Mouse (Mus musculus) heart, adult 2 months (tissue): Measurements from ENCODE around the gene Cd27. TPM values are rescaled to one million over a fixed set of nuclear protein-coding genes. Genes with fewer than 3 reads are reported as not detected.

Experiments used
- DNase-seq, 2 experiments: peaks; one replicate each; pipeline ENCODE4 v3.0.0; 2021
- H3K27ac ChIP-seq: fragments of 200-600 bp; 2 replicates; pipeline ENCODE4 v1.8.1; 2022
- H3K27me3 ChIP-seq: fragments of 200-500 bp; 2 replicates; pipeline ENCODE4 v1.6.1; 2012; ENCODE audit warnings: mild to moderate bottlenecking, low read length, inconsistent platforms, mixed read lengths; ENCODE audit not compliant: control insufficient read depth, insufficient read depth
- H3K36me3 ChIP-seq: fragments of 200-500 bp; 2 replicates; pipeline ENCODE4 v1.6.1; 2012; ENCODE audit warnings: low read length, inconsistent platforms; ENCODE audit not compliant: control insufficient read depth, insufficient read depth
- H3K4me1 ChIP-seq: fragments of 200-500 bp; 2 replicates; pipeline ENCODE4 v1.6.1; 2011; ENCODE audit warnings: low read length; ENCODE audit not compliant: control insufficient read depth, insufficient read depth
- H3K4me3 ChIP-seq: fragments of 200-600 bp; 2 replicates; pipeline ENCODE4 v1.8.1; 2022
- H3K79me2 ChIP-seq: fragments of 200-500 bp; replicated peaks from 2 replicates; pipeline ENCODE4 v1.6.1; 2012; ENCODE audit warnings: mild to moderate bottlenecking, inconsistent platforms, low read length, moderate library complexity, mixed read lengths; ENCODE audit not compliant: control insufficient read depth, insufficient read depth
- H3K9ac ChIP-seq: fragments of 200-500 bp; 2 replicates; pipeline ENCODE4 v1.6.1; 2012; ENCODE audit warnings: low read depth, mild to moderate bottlenecking, control low read depth, inconsistent platforms, low read length, mixed read lengths
- CTCF ChIP-seq: fragments of 200-600 bp; IDR thresholded peaks from 2 replicates; pipeline ENCODE4 v1.8.1; 2022; ENCODE audit warnings: antibody characterized with exemption, mild to moderate bottlenecking, moderate library complexity
- EP300 ChIP-seq: fragments of 200-500 bp; IDR thresholded peaks from 2 replicates; pipeline ENCODE4 v1.6.1; 2011; ENCODE audit warnings: low read depth, low read length, control low read depth; ENCODE audit not compliant: insufficient read depth
- POLR2A ChIP-seq: fragments of 200-500 bp; IDR thresholded peaks from 2 replicates; pipeline ENCODE4 v1.6.1; 2011; ENCODE audit warnings: mild to moderate bottlenecking, low read depth, low read length, control low read depth; ENCODE audit not compliant: insufficient read depth
- WGBS: fragments of 180-500 bp; shearing (Covaris S2); methylation state at CpG from one replicate; pipeline ENCODE4 v1.1.7; 2018; 5-methylcytosine and 5-hydroxymethylcytosine counted together
- intact Hi-C: fragments of 180-260 bp; cut with DNase I; formaldehyde crosslinking; loops from one replicate; pipeline ENCODE4 v1.15.1; 2025
- microRNA-seq, 2 experiments: library from miRNA; unstranded; fragments of <30 nt; microRNA quantifications; one replicate each; pipeline ENCODE4 v1.2.0; 2021
- polyA plus RNA-seq: library from polyadenylated mRNA; depleted of rRNA; stranded (reverse); fragments of >200 nt; gene quantifications from 2 replicates; pipeline ENCODE4 v1.2.3, GENCODE M21; 2012; rRNA removed
- total RNA-seq, 2 experiments: library from RNA; stranded (reverse); gene quantifications; 2 replicates each; pipeline ENCODE4 v1.2.3; 2021

Cd27 gene
- total and polyA plus RNA-seq, 3 experiments, result 0.41 to 2.2 (median 0.42) TPM

DNA sequence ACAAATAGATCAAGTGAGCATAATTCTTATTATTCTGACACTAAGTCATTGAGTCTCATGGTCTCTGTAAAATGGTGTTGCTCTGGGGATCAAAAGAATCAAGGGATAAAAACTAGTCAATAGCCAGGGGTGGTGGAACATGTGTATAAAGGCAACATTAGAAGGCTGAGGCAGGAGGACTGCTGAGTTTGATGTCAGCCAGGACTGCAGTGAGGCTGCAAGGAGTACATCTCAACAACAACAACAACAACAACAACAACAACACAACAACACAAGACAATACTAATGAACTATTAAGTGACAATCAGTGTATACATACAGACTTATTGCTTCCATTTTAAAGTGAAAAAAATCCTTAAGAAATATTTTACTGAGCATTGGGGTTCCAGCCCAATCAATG lies 46.0 kb downstream of the Cd27 start:
- Histone ChIP-seq H3K79me2 (no peaks in the 10 kb centered on the region), H3K36me3 (peaks cover 9% of the 10 kb centered on the region), H3K27ac (peak overlapping the region; percentile 97), H3K4me3 (peak overlapping the region; percentile 67), H3K27me3 (no peaks in the 10 kb centered on the region), H3K9ac (no peak overlapping the region; the same call in 1 of the 2 replicates), H3K4me1 (peaks cover 3% of the 10 kb centered on the region)
- intact Hi-C loops, result loop anchor here (2.0 kb wide), 1 partner anchor 20 kb away; no protein-coding TSS in a partner anchor
- TF ChIP-seq EP300, result no peak
- TF ChIP-seq CTCF, result no peak
- DNase-seq, result no peak

GRCm38 (mm10) chr6:125186203-125186602 lies 50.6 kb downstream of the Cd27 start:
- H3K27ac ChIP-seq, result no peak overlapping the region
- DNase-seq, result no peak
- 92% methylated on average over 10 of the region's 10 CpGs for WGBS
- no peaks in the 10 kb centered on the region for H3K79me2 ChIP-seq
- H3K9ac ChIP-seq, result no peak overlapping the region
- intact Hi-C loops, result no loop called here
- H3K4me1 ChIP-seq, result peaks cover 2% of the 10 kb centered on the region
- no peak overlapping the region for H3K4me3 ChIP-seq
- H3K27me3 ChIP-seq, result no peaks in the 10 kb centered on the region
- no peak for TF ChIP-seq EP300
- no peak for TF ChIP-seq POLR2A
- no peaks in the 10 kb centered on the region for H3K36me3 ChIP-seq

Small RNA genes within 50 kb of the gene (microRNA-seq; reads per million reads assigned to microRNA genes)
- gene Mir3098 (2.3 to 3.9 reads per million in 2 experiments), gene Mir8113 (0 reads per million in 2 experiments)

Other genes with a start within 250 kb of the Cd27 start
- under 1 TPM; 0.43 to 0.50 TPM for gene Pianp, start 240.3 kb downstream of the Cd27 start, total RNA-seq
- 1.7 and 2.0 TPM in 2 replicates for gene Pianp, start 240.3 kb downstream of the Cd27 start, polyA plus RNA-seq
- 10 to 100 TPM; 22.4 to 22.8 TPM for gene Zfp384, start 227.9 kb downstream of the Cd27 start, total RNA-seq
- gene Zfp384, start 227.9 kb downstream of the Cd27 start, polyA plus RNA-seq, result 28.2 and 33.5 TPM in 2 replicates
- 10 to 100 TPM; 26.1 to 27.1 TPM for gene Ing4, start 197.2 kb downstream of the Cd27 start, total RNA-seq
- 26.3 and 36.2 TPM in 2 replicates for gene Ing4, start 197.2 kb downstream of the Cd27 start, polyA plus RNA-seq
- 1 to 10 TPM; 1.9 to 2.3 TPM for gene Acrbp, start 187.3 kb downstream of the Cd27 start, total RNA-seq
- gene Acrbp, start 187.3 kb downstream of the Cd27 start, polyA plus RNA-seq, result 13.6 and 16.3 TPM in 2 replicates
- under 1 TPM in 1 of 2 experiments, not detected in 1; 0.20 TPM for gene Lpar5, start 169.1 kb downstream of the Cd27 start, total RNA-seq
- gene Lpar5, start 169.1 kb downstream of the Cd27 start, polyA plus RNA-seq, result 1.2 and 2.3 TPM in 2 replicates
- 100 to 1,000 TPM in 1 of 2 experiments, 10 to 100 TPM in 1; 97.1 to 113 TPM for gene Chd4, start 141.0 kb downstream of the Cd27 start, total RNA-seq
- gene Chd4, start 141.0 kb downstream of the Cd27 start, polyA plus RNA-seq, result 28.3 and 31.6 TPM in 2 replicates
- 10 to 100 TPM; 18.9 to 20.3 TPM for gene Nop2, start 105.1 kb downstream of the Cd27 start, total RNA-seq
- 8.3 and 13.6 TPM in 2 replicates for gene Nop2, start 105.1 kb downstream of the Cd27 start, polyA plus RNA-seq
- 1 to 10 TPM; 5.7 to 7.0 TPM for gene Iffo1, start 91.8 kb downstream of the Cd27 start, total RNA-seq
- gene Iffo1, start 91.8 kb downstream of the Cd27 start, polyA plus RNA-seq, result 19.7 and 21.8 TPM in 2 replicates
- gene Gapdh, start 70.5 kb downstream of the Cd27 start, total RNA-seq, result 1,000 to 10,000 TPM; 4,018 to 4,312 TPM
- 7,726 and 8,318 TPM in 2 replicates for gene Gapdh, start 70.5 kb downstream of the Cd27 start, polyA plus RNA-seq
- 10 to 100 TPM; 17.6 TPM for gene Ncapd2, start 45.3 kb downstream of the Cd27 start, total RNA-seq
- gene Ncapd2, start 45.3 kb downstream of the Cd27 start, polyA plus RNA-seq, result 34.0 and 40.2 TPM in 2 replicates
- 100 to 1,000 TPM; 303 to 343 TPM for gene Mrpl51, start 45.2 kb downstream of the Cd27 start, total RNA-seq
- 166 and 170 TPM in 2 replicates for gene Mrpl51, start 45.2 kb downstream of the Cd27 start, polyA plus RNA-seq
- gene Vamp1, start 21.5 kb downstream of the Cd27 start, total RNA-seq, result 1 to 10 TPM; 4.9 to 5.3 TPM
- gene Vamp1, start 21.5 kb downstream of the Cd27 start, polyA plus RNA-seq, result 14.1 and 20.4 TPM in 2 replicates
- 1 to 10 TPM; 4.1 to 6.6 TPM for gene Tapbpl, start 5.2 kb downstream of the Cd27 start, total RNA-seq
- 7.4 and 7.6 TPM in 2 replicates for gene Tapbpl, start 5.2 kb downstream of the Cd27 start, polyA plus RNA-seq
- not detected for gene Tuba3a, start 49.0 kb upstream of the Cd27 start, total RNA-seq
- 0.82 and 0.92 TPM in 2 replicates for gene Tuba3a, start 49.0 kb upstream of the Cd27 start, polyA plus RNA-seq
- gene Ltbr, start 76.9 kb upstream of the Cd27 start, total RNA-seq, result 10 to 100 TPM; 28.2 to 28.8 TPM
- gene Ltbr, start 76.9 kb upstream of the Cd27 start, polyA plus RNA-seq, result 34.8 and 36.5 TPM in 2 replicates
- gene Scnn1a, start 83.6 kb upstream of the Cd27 start, total RNA-seq, result under 1 TPM; 0.37 to 0.75 TPM
- gene Scnn1a, start 83.6 kb upstream of the Cd27 start, polyA plus RNA-seq, result 0.76 and 3.1 TPM in 2 replicates
- 10 to 100 TPM; 50.8 to 62.8 TPM for gene Tnfrsf1a, start 112.4 kb upstream of the Cd27 start, total RNA-seq
- 57.1 and 59.7 TPM in 2 replicates for gene Tnfrsf1a, start 112.4 kb upstream of the Cd27 start, polyA plus RNA-seq
- under 1 TPM in 1 of 2 experiments, not detected in 1; 0.08 TPM for gene Plekhg6, start 143.8 kb upstream of the Cd27 start, total RNA-seq
- gene Plekhg6, start 143.8 kb upstream of the Cd27 start, polyA plus RNA-seq, result 0.06 and 0.14 TPM in 2 replicates